Mouse (Mus musculus) thymus, adult 2 months (tissue): ENCODE data around the gene Slc4a4.

Source experiments
- CTCF ChIP-seq: fragments of 200-500 bp; IDR thresholded peaks from 2 replicates; pipeline ENCODE4 v1.5.1; 2012; ENCODE audit warnings: mild to moderate bottlenecking, control low read depth, low read length, moderate library complexity, borderline replicate concordance; ENCODE audit not compliant: control insufficient read depth, poor library complexity, insufficient read depth; ENCODE audit errors: extremely low read depth
- POLR2A ChIP-seq: fragments of 200-500 bp; IDR thresholded peaks from 2 replicates; pipeline ENCODE4 v1.6.1; 2012; ENCODE audit warnings: mild to moderate bottlenecking, low read length, control low read depth, moderate library complexity; ENCODE audit not compliant: control insufficient read depth, poor library complexity, insufficient read depth; ENCODE audit errors: extremely low read depth

GRCm38 (mm10) chr5:89055656-89056055 lies 169.0 kb downstream of the Slc4a4 start:
- no peak for TF ChIP-seq CTCF
- TF ChIP-seq POLR2A: no peak
